Mouse (Mus musculus) olfactory bulb, adult 2 months (tissue): ENCODE measurements around the gene Rpp14. TPM values are rescaled to one million over a fixed set of nuclear protein-coding genes. Genes with fewer than 3 reads are reported as not detected.

Experiments used
- H3K27ac ChIP-seq: fragments of 200-500 bp; 2 replicates; pipeline ENCODE4 v1.5.1; 2012; ENCODE audit warnings: low read depth, low read length; ENCODE audit not compliant: insufficient read depth
- H3K4me1 ChIP-seq: fragments of 200-500 bp; 2 replicates; pipeline ENCODE4 v1.6.1; 2012; ENCODE audit warnings: low read length; ENCODE audit not compliant: control insufficient read depth, insufficient read depth
- H3K4me3 ChIP-seq: fragments of 200-500 bp; 2 replicates; pipeline ENCODE4 v1.5.1; 2012; ENCODE audit warnings: mild to moderate bottlenecking, low read depth, low read length, moderate library complexity; ENCODE audit not compliant: insufficient read depth
- CTCF ChIP-seq: fragments of 200-500 bp; IDR thresholded peaks from 2 replicates; pipeline ENCODE4 v1.5.1; 2012; ENCODE audit warnings: low read depth, mild to moderate bottlenecking, low read length, moderate library complexity; ENCODE audit not compliant: insufficient read depth
- POLR2A ChIP-seq: fragments of 200-500 bp; IDR thresholded peaks from 2 replicates; pipeline ENCODE4 v1.6.1; 2012; ENCODE audit warnings: mild to moderate bottlenecking, low read depth, low read length, moderate library complexity; ENCODE audit not compliant: insufficient read depth
- WGBS: fragments of 180-500 bp; shearing (Covaris S2); methylation state at CpG from one replicate; pipeline ENCODE4 v1.1.7; 2018; 5-methylcytosine and 5-hydroxymethylcytosine counted together
- polyA plus RNA-seq: library from polyadenylated mRNA; stranded (reverse); fragments of >200 nt; gene quantifications from 2 replicates; pipeline ENCODE4 v1.2.4, GENCODE M21; 2012; ENCODE audit warnings: low replicate concordance; ENCODE audit not compliant: missing spikeins, insufficient read depth, insufficient read length

Gene Rpp14
- polyA plus RNA-seq, 1 experiment, result not detected

DNA sequence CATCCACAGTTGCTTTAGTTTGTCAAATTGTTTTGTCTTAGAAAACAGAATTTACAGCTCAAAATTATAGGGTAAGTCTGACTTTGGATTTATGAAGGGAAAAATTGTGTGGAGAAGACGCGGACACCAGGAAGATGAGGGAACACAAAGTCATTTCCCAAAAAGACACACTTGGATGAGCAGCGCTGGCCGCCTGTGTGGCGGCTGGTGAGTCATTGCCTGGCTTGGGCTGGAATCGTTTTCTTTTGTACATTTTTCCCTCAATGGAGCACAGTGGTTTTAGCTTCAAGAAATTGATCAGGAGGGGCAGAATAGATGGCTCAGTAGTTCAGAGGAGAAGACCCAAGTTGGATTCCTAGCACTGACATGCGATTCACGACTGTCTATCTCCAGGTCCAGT is 21.7 kb downstream of the Rpp14 start:
- peaks cover 10% of the 10 kb centered on the region for H3K4me1 ChIP-seq
- no peak overlapping the region for H3K4me3 ChIP-seq
- no peak overlapping the region; the same call in 1 of the 2 replicates for H3K27ac ChIP-seq
- TF ChIP-seq CTCF (no peak), POLR2A (no peak)
- WGBS, result 41% methylated on average over 8 of the region's 8 CpGs

DNA sequence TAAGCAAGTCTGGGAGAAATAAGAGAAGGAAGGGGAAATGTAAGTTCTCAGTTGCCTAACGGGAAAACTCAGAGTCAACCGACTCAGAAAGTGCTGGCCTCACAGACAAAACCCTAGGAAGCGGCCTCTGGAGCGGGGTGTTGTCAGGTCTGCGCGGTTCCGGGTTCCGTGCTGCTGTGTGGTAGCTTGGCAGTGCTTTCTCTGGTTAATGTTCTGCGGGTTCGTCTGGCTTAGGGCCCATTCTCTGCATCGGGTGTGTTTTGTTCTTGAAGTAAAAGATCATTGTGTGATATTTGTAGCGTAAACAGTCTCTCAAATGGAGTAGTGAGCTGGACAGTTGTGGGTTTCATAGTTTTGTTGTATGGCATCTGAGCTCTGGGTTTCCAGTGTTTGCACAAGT is 22.5 kb downstream of the Rpp14 start:
- Histone ChIP-seq H3K4me1 (peaks cover 10% of the 10 kb centered on the region), H3K27ac (no peak overlapping the region), H3K4me3 (no peak overlapping the region)
- 38% methylated on average over 12 of the region's 12 CpGs for WGBS
- no peak for TF ChIP-seq CTCF
- no peak for TF ChIP-seq POLR2A

DNA sequence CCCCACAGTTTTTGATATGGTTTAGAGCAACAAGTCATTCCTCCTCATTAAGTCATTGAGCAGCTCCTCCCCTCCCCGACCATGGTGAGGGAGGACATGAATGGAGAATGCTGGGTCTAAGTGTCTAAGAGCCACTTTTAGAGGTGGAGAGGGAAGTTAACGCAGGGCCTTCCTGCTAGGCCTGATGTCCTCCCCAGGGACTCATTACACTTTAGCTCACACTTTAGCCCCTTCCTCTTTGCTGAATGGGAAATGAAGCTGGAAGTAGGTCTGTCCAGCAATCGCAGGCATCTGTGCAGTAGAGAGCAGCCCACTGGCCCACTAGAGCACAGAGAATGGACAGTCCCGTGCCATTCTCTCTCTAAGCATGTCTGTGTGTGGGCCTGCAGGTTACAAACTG is 27.9 kb downstream of the Rpp14 start:
- 76% methylated on average over 4 of the region's 4 CpGs for WGBS
- no peak overlapping the region for H3K4me3 ChIP-seq
- peaks cover 6% of the 10 kb centered on the region; the same call in 1 of the 2 replicates for H3K4me1 ChIP-seq
- no peak overlapping the region for H3K27ac ChIP-seq
- TF ChIP-seq POLR2A (no peak), CTCF (no peak)

DNA sequence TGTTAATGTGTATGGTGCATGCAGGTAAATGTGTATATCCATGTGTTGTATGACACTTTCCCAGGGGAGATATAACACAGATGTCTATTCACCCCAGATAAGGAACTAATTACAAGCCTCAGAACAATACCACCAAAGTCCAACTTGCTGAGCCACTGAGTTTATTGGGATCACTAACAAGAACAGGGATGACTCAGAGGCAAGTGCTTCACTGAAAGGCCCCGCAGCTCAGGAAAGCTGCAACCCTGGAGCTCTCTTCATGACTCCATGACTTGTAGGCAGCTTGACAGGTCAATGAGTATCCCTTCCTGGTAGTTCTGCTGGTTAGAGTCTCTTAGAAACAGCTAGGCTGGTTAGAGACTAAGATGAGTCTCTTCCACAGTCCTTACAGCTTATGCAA is 28.8 kb downstream of the Rpp14 start:
- no peak overlapping the region for H3K4me3 ChIP-seq
- H3K27ac ChIP-seq, result no peak overlapping the region
- TF ChIP-seq POLR2A (no peak), CTCF (no peak)
- 29% methylated on average over 1 of the region's 1 CpGs for WGBS
- H3K4me1 ChIP-seq, result peaks cover 4% of the 10 kb centered on the region; the same call in 1 of the 2 replicates

DNA sequence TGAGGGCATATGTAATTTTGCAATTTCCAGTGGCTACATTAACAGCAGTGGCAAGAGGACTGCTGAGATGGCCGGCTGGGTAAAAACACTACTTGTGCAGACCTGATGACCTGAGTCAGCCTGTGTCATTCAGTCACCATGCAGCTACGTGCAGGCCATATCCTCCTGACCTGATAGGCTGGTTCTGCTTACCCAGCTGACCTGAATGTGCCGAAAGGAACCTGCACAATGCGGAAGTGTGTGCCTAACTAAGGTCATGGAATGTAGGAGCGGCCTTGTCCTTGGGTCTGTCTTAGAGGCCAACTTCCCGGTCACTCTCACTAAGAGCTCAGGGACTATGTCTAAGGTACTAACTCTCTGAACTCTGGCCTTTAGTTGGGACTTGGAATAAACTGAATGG is 31.4 kb downstream of the Rpp14 start:
- TF ChIP-seq POLR2A (no peak), CTCF (no peak)
- 91% methylated on average over 6 of the region's 6 CpGs for WGBS
- Histone ChIP-seq H3K4me3 (no peak overlapping the region), H3K27ac (no peak overlapping the region), H3K4me1 (peaks cover 11% of the 10 kb centered on the region)

DNA sequence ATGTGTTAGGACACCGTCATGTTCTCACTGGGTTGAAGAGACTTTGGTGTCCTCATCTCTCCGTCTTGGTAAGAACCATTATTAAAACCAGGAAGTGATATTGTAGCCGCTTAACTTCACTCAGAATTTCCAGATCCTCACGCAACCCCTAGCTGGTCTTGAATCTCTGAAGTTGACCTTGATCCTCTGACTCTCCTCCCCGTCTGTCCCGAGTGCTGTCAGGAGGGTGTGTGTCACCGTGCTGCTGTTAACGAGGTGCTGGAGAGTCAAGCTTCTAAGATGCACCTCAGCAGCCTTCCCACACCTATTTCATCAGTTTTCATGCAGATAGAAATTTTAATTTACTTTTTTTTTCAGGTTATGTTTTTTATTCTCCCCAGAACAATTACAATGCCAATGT is 31.9 kb downstream of the Rpp14 start:
- no peak overlapping the region for H3K4me3 ChIP-seq
- TF ChIP-seq POLR2A (no peak), CTCF (no peak)
- WGBS, result 87% methylated on average over 8 of the region's 8 CpGs

DNA sequence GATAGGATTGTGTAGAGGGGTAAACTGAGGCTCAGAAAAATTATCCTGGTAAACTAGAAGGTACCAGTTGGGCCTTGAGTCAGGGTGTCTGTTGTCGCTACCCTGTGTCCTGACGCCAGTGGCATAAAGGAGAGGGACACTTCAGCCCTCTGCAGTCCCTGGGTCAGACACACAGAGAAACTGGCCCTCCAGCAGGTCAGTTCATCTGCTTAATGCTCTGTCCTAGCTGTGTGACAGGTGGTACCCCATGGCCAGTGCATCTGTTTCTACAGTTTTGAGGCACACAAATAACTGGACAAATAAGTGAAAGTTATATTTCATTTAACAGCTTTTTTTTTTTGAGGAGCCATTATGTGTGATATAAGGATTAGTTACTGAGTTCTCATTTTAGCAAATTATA is 33.4 kb downstream of the Rpp14 start:
- no peak overlapping the region for H3K4me3 ChIP-seq
- H3K27ac ChIP-seq, result no peak overlapping the region
- TF ChIP-seq CTCF (no peak), POLR2A (no peak)
- WGBS, result 98% methylated on average over 2 of the region's 2 CpGs
- H3K4me1 ChIP-seq, result peaks cover 8% of the 10 kb centered on the region

More for the DNA sequence above, 31.9 kb downstream of the Rpp14 start:
- Histone ChIP-seq H3K4me1 (peaks cover 11% of the 10 kb centered on the region), H3K27ac (no peak overlapping the region)

DNA sequence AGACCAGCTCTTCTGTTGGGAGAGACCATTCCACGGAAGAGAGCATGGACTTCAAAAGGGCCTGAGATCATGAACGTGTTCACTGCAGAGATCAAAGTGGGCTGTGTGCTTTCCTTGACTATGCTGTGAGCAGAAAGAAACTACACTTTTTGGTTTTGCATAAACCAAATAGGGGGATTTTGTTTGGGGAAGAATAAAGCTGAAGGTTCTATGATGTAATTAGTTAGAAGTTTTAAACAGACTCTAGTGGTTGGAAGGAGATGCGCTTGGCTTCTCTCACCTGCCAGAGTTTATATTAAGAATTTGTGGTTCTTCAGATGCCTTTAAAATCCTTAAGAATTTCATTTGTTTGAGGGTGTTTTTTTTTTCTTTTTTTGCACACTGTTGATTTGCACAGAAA is 34.1 kb downstream of the Rpp14 start:
- TF ChIP-seq POLR2A (no peak), CTCF (no peak)
- Histone ChIP-seq H3K4me3 (no peak overlapping the region), H3K4me1 (peaks cover 8% of the 10 kb centered on the region), H3K27ac (no peak overlapping the region)
- WGBS, result 65% methylated on average over 3 of the region's 3 CpGs

DNA sequence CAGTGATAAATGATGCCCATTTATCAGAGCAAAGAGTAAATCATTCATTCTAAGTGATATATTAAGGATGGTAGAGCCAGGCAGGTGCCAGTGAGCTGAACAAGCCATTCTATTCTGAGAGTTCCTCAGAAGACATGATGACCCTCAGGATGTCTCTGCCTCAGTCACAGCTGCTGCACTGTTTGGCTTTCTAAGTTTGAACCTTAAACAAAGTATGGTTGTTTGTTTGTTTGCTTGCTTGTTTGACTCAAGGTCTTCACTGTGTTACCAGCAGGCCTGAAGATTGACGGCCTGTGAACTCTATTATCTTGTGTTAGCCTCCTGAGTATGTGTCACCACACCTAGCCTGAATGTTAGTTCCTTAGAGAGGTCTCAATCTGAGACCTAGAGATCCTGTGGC is 34.6 kb downstream of the Rpp14 start:
- Histone ChIP-seq H3K4me1 (peaks cover 8% of the 10 kb centered on the region), H3K27ac (no peak overlapping the region), H3K4me3 (no peak overlapping the region)
- no peak for TF ChIP-seq POLR2A
- no peak for TF ChIP-seq CTCF
- WGBS, result 79% methylated on average over 1 of the region's 1 CpGs

DNA sequence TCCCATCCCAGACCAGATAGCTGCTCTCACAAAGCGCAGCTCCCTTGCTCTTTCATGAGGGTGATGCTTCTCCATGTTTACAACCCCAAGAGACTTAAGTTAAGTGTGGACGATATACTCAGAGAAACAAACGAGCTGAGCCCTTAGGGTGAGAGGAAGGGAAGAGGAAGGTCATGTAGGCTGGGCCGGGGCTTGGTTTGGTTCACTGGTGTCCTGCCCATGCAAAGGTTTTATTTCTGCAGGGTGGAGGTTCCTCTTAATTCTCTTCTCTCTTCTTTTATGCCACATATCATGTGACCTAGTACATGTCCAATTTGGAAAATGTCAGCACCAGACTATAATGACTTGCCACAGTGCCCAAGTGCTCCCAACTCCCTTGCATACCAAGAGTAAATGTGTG is 35.6 kb downstream of the Rpp14 start:
- Histone ChIP-seq H3K4me1 (peaks cover 8% of the 10 kb centered on the region), H3K4me3 (no peak overlapping the region), H3K27ac (no peak overlapping the region)
- TF ChIP-seq CTCF (no peak), POLR2A (no peak)
- WGBS, result 88% methylated on average over 4 of the region's 4 CpGs
